Mouse (Mus musculus): Measurements from ENCODE around the gene Snrk. TPM values are rescaled to one million over a fixed set of nuclear protein-coding genes. Genes with fewer than 3 reads are reported as not detected.

Snrk gene
- polyA plus RNA-seq, 1 experiment from 2014 or later = 79.8 TPM

- H3K9ac ChIP-seq = no peak overlapping the region
- H3K4me3 ChIP-seq = no peak overlapping the region
- no peaks in the 10 kb centered on the region for H3K27me3 ChIP-seq (replicated peaks)
- WGBS = 80% methylated on average over 9 of the region's 9 CpGs
- no peak overlapping the region for H3K27ac ChIP-seq
- H3K4me2 ChIP-seq = no peak overlapping the region
- H3K4me1 ChIP-seq = no peaks in the 10 kb centered on the region
- H3K9me3 ChIP-seq = no peaks in the 10 kb centered on the region
- no peak for ATAC-seq (replicated peaks)
- peaks cover 10% of the 10 kb centered on the region; the same call in 1 of the 2 replicates for H3K36me3 ChIP-seq (replicated peaks)
Measured at GRCm38 (mm10) chr9:122173405-122174233, 56.6 kb downstream of the Snrk start.

GRCm38 (mm10) chr9:122174723-122175122 lies 57.7 kb downstream of the Snrk start:
- Histone ChIP-seq H3K27ac (no peak overlapping the region), H3K36me3 (replicated peaks) (peaks cover 9% of the 10 kb centered on the region; the same call in 1 of the 2 replicates), H3K9me3 (no peaks in the 10 kb centered on the region), H3K4me3 (no peak overlapping the region), H3K4me1 (no peaks in the 10 kb centered on the region), H3K27me3 (replicated peaks) (no peaks in the 10 kb centered on the region), H3K9ac (no peak overlapping the region), H3K4me2 (no peak overlapping the region)
- ATAC-seq (replicated peaks) = no peak
- WGBS = 87% methylated on average over 6 of the region's 6 CpGs

- 84% methylated on average over 7 of the region's 7 CpGs for WGBS
- Histone ChIP-seq H3K4me3 (no peak overlapping the region), H3K36me3 (replicated peaks) (peaks cover 5% of the 10 kb centered on the region; the same call in 1 of the 2 replicates), H3K27me3 (replicated peaks) (no peaks in the 10 kb centered on the region), H3K4me1 (no peaks in the 10 kb centered on the region), H3K9ac (no peak overlapping the region), H3K27ac (no peak overlapping the region), H3K4me2 (no peak overlapping the region), H3K9me3 (no peaks in the 10 kb centered on the region)
- no peak for ATAC-seq (replicated peaks)
Measured at GRCm38 (mm10) chr9:122177256-122178220, 60.5 kb downstream of the Snrk start.

- 76% methylated on average over 4 of the region's 4 CpGs for WGBS
- H3K36me3 ChIP-seq (replicated peaks) = peaks cover 5% of the 10 kb centered on the region; the same call in 1 of the 2 replicates
- no peaks in the 10 kb centered on the region for H3K27me3 ChIP-seq (replicated peaks)
- no peak overlapping the region for H3K9ac ChIP-seq
- no peaks in the 10 kb centered on the region for H3K9me3 ChIP-seq
- H3K27ac ChIP-seq = no peak overlapping the region
- no peak for ATAC-seq (replicated peaks)
- no peak overlapping the region for H3K4me2 ChIP-seq
- no peak overlapping the region for H3K4me3 ChIP-seq
- H3K4me1 ChIP-seq = no peaks in the 10 kb centered on the region
Measured at GRCm38 (mm10) chr9:122178427-122178826, 61.4 kb downstream of the Snrk start.

- no peak for ATAC-seq (replicated peaks)
- H3K9me3 ChIP-seq = no peaks in the 10 kb centered on the region
Measured at GRCm38 (mm10) chr9:122180105-122180504, 63.0 kb downstream of the Snrk start.

GRCm38 (mm10) chr9:122183074-122183473 lies 66.0 kb downstream of the Snrk start:
- H3K36me3 ChIP-seq (replicated peaks) = no peaks in the 10 kb centered on the region
- ATAC-seq (replicated peaks) = no peak
- no peaks in the 10 kb centered on the region for H3K27me3 ChIP-seq (replicated peaks)
- H3K4me1 ChIP-seq = no peaks in the 10 kb centered on the region
- WGBS = 78% methylated on average over 4 of the region's 4 CpGs
- no peak overlapping the region for H3K9ac ChIP-seq
- H3K27ac ChIP-seq = no peak overlapping the region
- H3K9me3 ChIP-seq = no peaks in the 10 kb centered on the region
- no peak overlapping the region for H3K4me2 ChIP-seq
- no peak overlapping the region for H3K4me3 ChIP-seq

More at GRCm38 (mm10) chr9:122180105-122180504, 63.0 kb downstream of the Snrk start:
- Histone ChIP-seq H3K4me3 (no peak overlapping the region), H3K9ac (no peak overlapping the region), H3K4me1 (no peaks in the 10 kb centered on the region), H3K27ac (no peak overlapping the region), H3K4me2 (no peak overlapping the region), H3K36me3 (replicated peaks) (peaks cover 5% of the 10 kb centered on the region; the same call in 1 of the 2 replicates), H3K27me3 (replicated peaks) (no peaks in the 10 kb centered on the region)
- WGBS = 79% methylated on average over 3 of the region's 3 CpGs

- Histone ChIP-seq H3K27me3 (replicated peaks) (no peaks in the 10 kb centered on the region), H3K4me1 (no peaks in the 10 kb centered on the region), H3K9me3 (no peaks in the 10 kb centered on the region), H3K27ac (no peak overlapping the region), H3K9ac (no peak overlapping the region), H3K4me2 (no peak overlapping the region), H3K36me3 (replicated peaks) (no peaks in the 10 kb centered on the region), H3K4me3 (no peak overlapping the region)
- ATAC-seq (replicated peaks) = no peak
- WGBS = 83% methylated on average over 3 of the region's 3 CpGs
Measured at GRCm38 (mm10) chr9:122184329-122184728, 67.3 kb downstream of the Snrk start.

GRCm38 (mm10) chr9:122185061-122185460 lies 68.0 kb downstream of the Snrk start:
- 17% methylated on average over 2 of the region's 2 CpGs for WGBS
- no peak overlapping the region for H3K4me2 ChIP-seq
- H3K4me1 ChIP-seq = no peaks in the 10 kb centered on the region
- no peaks in the 10 kb centered on the region for H3K9me3 ChIP-seq
- H3K36me3 ChIP-seq (replicated peaks) = no peaks in the 10 kb centered on the region
- H3K4me3 ChIP-seq = no peak overlapping the region
- H3K9ac ChIP-seq = no peak overlapping the region
- ATAC-seq (replicated peaks) = no peak
- H3K27ac ChIP-seq = no peak overlapping the region
- no peaks in the 10 kb centered on the region for H3K27me3 ChIP-seq (replicated peaks)

GRCm38 (mm10) chr9:122185953-122186352 lies 68.9 kb downstream of the Snrk start:
- Histone ChIP-seq H3K36me3 (replicated peaks) (no peaks in the 10 kb centered on the region), H3K4me3 (no peak overlapping the region), H3K4me2 (no peak overlapping the region), H3K4me1 (no peaks in the 10 kb centered on the region), H3K9me3 (no peaks in the 10 kb centered on the region), H3K27me3 (replicated peaks) (no peaks in the 10 kb centered on the region), H3K9ac (no peak overlapping the region), H3K27ac (no peak overlapping the region)
- WGBS = 76% methylated on average over 6 of the region's 6 CpGs
- no peak for ATAC-seq (replicated peaks)

- Histone ChIP-seq H3K4me3 (no peak overlapping the region), H3K4me2 (no peak overlapping the region), H3K27me3 (replicated peaks) (no peaks in the 10 kb centered on the region), H3K4me1 (no peaks in the 10 kb centered on the region), H3K9ac (no peak overlapping the region), H3K27ac (no peak overlapping the region), H3K9me3 (no peaks in the 10 kb centered on the region), H3K36me3 (replicated peaks) (no peaks in the 10 kb centered on the region)
- 80% methylated on average over 1 of the region's 1 CpGs for WGBS
- no peak for ATAC-seq (replicated peaks)
Measured at GRCm38 (mm10) chr9:122186643-122187226, 69.7 kb downstream of the Snrk start.

GRCm38 (mm10) chr9:122187451-122187921 lies 70.4 kb downstream of the Snrk start:
- Histone ChIP-seq H3K36me3 (replicated peaks) (no peaks in the 10 kb centered on the region), H3K27ac (no peak overlapping the region), H3K4me3 (no peak overlapping the region), H3K4me1 (no peaks in the 10 kb centered on the region), H3K27me3 (replicated peaks) (no peaks in the 10 kb centered on the region), H3K9me3 (no peaks in the 10 kb centered on the region), H3K4me2 (no peak overlapping the region), H3K9ac (no peak overlapping the region)
- WGBS = 90% methylated on average over 7 of the region's 7 CpGs
- ATAC-seq (replicated peaks) = no peak

GRCm38 (mm10) chr9:122188724-122189123 lies 71.7 kb downstream of the Snrk start:
- H3K9ac ChIP-seq = no peak overlapping the region
- no peak overlapping the region for H3K4me2 ChIP-seq
- H3K9me3 ChIP-seq = no peaks in the 10 kb centered on the region
- WGBS = 71% methylated on average over 1 of the region's 1 CpGs
- H3K4me1 ChIP-seq = no peaks in the 10 kb centered on the region
- no peak for ATAC-seq (replicated peaks)
- no peaks in the 10 kb centered on the region for H3K36me3 ChIP-seq (replicated peaks)
- H3K27ac ChIP-seq = no peak overlapping the region
- no peaks in the 10 kb centered on the region for H3K27me3 ChIP-seq (replicated peaks)
- no peak overlapping the region for H3K4me3 ChIP-seq

Measured in midbrain, embryonic 15.5 days (tissue).